Mouse (Mus musculus): Measurements from ENCODE around the gene Rint1. TPM values are rescaled to one million over a fixed set of nuclear protein-coding genes. Genes with fewer than 3 reads are reported as not detected.
A peak's percentile ranks its signal among the peaks of the same experiment; 100 is the strongest.
"Not testable (repeated sequence)": the region's sequence is repeated elsewhere in the genome, so short reads cannot be mapped to it uniquely, and the experiment has no call there.

The Rint1 gene
- total RNA-seq, 2 experiments from 2014 or later, result 20.6 to 21.2 TPM

- no peak for DNase-seq (ENCODE audit: low spot score in 2 of 2)
Observed at GRCm38 (mm10) chr5:23824171-23824733, 36.7 kb downstream of the Rint1 start.

DNA sequence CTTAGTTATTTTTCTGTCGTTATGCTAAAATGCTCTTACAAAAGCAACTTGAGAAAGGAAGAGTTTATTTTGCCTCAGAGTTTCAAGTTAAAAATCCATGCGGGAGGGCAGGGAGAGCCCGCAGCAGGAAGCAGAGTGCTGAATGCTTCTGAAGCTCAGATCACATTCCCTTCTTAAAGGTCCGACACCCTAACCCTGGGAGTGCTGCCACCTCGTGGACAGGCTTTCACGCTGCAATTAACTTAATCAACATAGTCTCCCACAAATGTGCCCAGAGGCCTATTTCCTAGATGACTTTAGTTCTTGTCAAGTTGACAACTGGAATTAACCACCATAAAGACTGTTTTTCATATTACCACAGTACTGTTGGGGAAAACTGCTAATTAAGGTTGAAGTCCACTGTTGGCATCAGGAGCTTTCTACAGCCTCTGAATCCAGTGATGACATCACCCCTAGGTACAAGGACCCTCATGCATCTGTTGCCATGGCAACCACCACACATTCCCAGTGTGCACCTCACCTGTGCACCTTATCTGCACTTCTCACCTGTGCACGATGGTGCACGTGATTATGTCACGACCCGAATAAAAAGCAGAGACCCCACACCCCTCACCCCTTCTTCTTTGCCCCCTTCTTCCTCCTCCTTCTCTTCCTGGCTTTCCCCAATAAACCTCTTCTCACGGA, 39.0 kb downstream of the Rint1 start:
- peak; percentile 13 to 50 for DNase-seq (ENCODE audit: low spot score in 2 of 2)

- peak; percentile 10 to 30 for DNase-seq (ENCODE audit: low spot score in 2 of 2)
Observed at GRCm38 (mm10) chr5:23830897-23831752, 43.6 kb downstream of the Rint1 start.

- not testable (repeated sequence) for DNase-seq (ENCODE audit: low spot score in 2 of 2)
Observed at GRCm38 (mm10) chr5:23835691-23836090, 48.2 kb downstream of the Rint1 start.

DNA sequence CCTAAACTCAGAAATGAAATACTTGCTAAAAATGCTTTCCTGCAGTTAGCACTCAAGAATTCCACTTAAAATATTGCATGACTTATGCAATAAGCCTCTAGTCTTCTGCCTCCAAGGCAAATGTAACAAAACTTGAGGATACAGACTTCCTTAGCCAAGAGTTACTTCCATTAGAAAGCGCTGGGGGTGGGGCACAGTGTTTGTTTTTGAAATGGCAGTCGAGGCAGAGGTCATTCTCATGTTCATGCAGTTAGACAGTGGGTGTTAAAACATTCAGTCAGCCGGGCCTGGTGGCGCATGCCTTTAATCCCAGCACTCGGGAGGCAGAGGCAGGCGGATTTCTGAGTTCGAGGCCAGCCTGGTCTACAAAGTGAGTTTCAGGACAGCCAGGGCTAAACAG, 50.6 kb downstream of the Rint1 start:
- DNase-seq (ENCODE audit: low spot score in 2 of 2), result no peak

DNA sequence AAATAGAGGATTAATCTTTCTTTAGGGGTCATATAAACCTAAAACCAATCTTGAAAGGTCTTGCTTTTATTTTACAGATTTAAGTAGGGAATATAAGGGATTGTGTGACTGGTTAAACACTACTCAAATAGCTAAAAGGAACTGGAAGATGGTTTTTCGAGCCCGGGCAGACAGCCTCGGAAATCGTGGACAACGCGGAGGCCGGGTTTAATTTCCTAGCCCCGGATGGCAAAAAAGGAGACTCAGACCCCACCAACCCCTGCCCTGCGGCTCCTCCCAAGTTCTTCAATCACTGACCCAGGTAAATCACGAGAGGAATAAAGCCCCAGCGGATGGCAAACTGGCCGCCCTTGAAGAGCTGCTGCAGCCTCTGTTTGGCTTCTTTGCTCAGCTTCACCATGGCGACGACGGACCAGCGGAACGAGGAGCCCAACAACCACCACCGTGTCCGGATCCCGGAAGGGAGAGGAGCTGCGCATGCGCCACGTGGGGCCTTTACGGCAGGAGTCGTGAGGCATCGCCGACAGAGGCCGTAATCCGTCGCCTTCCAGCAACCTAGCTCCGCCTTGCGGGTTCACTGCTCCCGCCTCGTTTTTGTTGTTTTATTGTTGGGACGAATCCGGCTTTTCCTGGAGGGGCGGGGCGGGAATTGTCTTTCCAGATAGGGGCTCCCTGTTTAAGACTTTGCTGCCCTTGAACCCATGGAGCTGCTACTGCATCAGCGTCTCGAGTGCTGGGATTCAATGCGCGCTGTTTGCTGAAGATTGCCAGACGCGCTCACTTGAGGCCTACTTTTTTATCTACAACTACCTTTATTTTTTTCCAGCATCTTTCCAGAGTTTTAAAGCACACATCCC, 56.4 kb downstream of the Rint1 start, which contains the start of gene Tomm7:
Tomm7 (minus strand) TSS at position 488 of the 857 bp plus-strand sequence.
- DNase-seq (ENCODE audit: low spot score in 2 of 2), result peak; percentile 96 to 97

GRCm38 (mm10) chr5:23844531-23844841, 57.0 kb downstream of the Rint1 start:
- DNase-seq (ENCODE audit: low spot score in 2 of 2), result no peak

DNA sequence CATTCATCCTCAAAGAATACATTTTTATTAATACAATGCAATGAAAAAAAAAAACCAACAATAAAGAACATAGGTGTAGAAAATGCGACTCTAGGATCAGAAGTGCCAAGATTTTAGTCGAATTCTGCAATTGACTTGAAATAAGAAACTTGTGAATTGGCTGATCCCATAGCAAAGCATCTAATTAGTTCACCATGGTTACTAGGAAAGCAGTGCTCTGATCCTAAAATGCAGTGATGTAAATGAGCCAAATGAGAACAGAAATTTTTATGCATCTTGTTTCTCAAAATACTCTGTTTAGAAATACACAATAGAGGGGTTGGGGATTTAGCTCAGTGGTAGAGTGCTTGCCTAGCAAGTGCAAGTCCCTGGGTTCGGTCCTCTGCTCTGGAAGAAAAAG, 57.6 kb downstream of the Rint1 start:
- DNase-seq (ENCODE audit: low spot score in 2 of 2), result no peak

DNA sequence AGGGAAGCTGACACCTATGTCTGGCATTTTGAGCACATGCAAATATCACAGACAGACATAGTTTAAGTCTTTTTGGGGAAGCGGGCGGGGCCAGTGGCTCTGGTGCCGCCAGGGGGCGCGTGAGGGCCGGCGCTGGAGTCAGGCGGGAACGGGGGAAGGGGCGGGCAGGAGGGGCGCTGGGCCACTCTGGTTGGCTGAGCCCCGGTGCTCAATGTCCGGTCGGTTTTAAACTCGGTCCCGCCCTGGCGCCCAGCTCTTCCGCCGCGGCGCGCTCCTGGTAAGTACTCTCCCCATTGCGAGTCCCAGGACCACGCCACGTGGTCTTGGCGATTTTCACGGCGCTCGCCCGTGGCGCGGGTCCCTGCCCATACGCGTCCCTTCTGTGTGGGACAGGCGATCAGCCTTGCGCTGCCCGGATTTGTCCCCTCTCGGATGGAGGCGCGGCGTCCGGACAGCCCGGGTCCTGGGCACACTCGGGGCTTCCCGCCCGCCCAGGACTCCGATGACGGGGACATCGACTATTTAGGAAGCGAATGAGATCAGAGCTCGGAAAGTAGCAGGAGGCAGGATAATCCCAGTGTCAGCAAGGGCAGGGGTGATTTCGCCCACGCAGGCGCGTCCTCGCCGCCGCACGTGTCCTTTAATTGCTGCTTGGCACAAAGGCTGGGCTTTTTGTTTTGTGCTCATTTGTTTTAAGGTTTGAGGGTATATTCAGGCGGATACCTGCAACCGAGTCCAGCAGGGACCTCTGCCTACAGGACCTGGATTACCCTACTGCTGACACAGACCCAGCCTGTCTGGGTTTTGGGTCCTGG, 63.0 kb downstream of the Rint1 start:
- DNase-seq (ENCODE audit: low spot score in 2 of 2), result peak; percentile 79 to 91

- DNase-seq (ENCODE audit: low spot score in 2 of 2), result peak in 1 of 2 experiments; percentile 42
Observed at GRCm38 (mm10) chr5:23851160-23851555, 63.6 kb downstream of the Rint1 start.

DNA sequence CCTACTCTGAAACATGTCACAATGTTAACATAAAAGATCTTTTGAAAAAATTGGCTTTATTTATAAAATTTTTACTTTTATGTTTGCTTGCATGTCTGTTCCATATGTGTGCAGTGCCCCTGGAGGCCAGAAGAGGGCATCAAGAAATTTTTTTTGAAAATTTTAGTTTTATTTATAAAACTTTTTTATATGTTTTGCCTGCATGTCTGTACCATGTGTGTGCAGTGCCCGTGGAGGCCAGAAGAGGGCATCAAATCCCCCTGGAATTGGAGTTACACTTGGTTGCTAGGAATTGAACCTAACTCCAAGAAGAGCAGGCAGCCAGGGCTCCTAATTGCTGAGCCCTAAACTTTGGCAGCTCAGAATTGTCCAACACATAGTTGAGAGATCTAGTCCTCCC, 65.4 kb downstream of the Rint1 start:
- not testable (repeated sequence) for DNase-seq (ENCODE audit: low spot score in 2 of 2)

GRCm38 (mm10) chr5:23855484-23855883, 68.0 kb downstream of the Rint1 start:
- DNase-seq (ENCODE audit: low spot score in 2 of 2), result no peak

- DNase-seq (ENCODE audit: low spot score in 2 of 2), result no peak
Observed at GRCm38 (mm10) chr5:23856164-23856563, 68.7 kb downstream of the Rint1 start.

GRCm38 (mm10) chr5:23857189-23857588, 69.7 kb downstream of the Rint1 start:
- DNase-seq (ENCODE audit: low spot score in 2 of 2), result no peak

GRCm38 (mm10) chr5:23858001-23858400, 70.5 kb downstream of the Rint1 start:
- DNase-seq (ENCODE audit: low spot score in 2 of 2), result no peak

- DNase-seq (ENCODE audit: low spot score in 2 of 2), result no peak
Observed at GRCm38 (mm10) chr5:23858643-23859042, 71.1 kb downstream of the Rint1 start.

GRCm38 (mm10) chr5:23859087-23859718, 71.7 kb downstream of the Rint1 start:
- DNase-seq (ENCODE audit: low spot score in 2 of 2), result no peak

- no peak for DNase-seq (ENCODE audit: low spot score in 2 of 2)
Observed at GRCm38 (mm10) chr5:23859896-23860295, 72.4 kb downstream of the Rint1 start.

DNA sequence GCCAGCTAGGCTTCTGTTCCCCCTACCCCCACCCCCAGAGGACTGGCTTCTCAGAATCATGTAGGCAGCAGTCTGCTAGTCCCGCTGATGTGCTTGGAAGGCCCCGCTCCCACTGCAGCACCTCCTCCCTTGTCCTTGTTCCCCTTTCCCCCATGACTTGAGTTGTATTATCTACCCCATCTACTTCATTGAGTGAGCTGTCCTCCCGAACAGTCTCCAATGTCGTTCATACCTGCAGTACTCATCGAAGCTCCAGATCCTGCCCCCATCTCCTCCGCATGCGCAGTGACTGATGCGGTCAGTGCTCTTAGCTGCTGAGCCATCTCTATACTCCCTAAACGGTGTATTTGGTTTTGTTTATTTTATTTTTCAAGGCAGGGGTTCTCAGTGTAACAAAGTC, 74.2 kb downstream of the Rint1 start:
- no peak for DNase-seq (ENCODE audit: low spot score in 2 of 2)

- no peak for DNase-seq (ENCODE audit: low spot score in 2 of 2)
Observed at GRCm38 (mm10) chr5:23862291-23862690, 74.8 kb downstream of the Rint1 start.

All from layer of hippocampus, adult 18-20 months (tissue).